Mouse (Mus musculus): Measurements from ENCODE around the gene Fcer1g.

GRCm38 (mm10) chr1:171204249-171204644 is 29.9 kb downstream of the Fcer1g start:
- TF ChIP-seq CTCF (IDR thresholded peaks at IDR 0.05; ENCODE audit: extremely low read depth, insufficient read depth, low read length) (no peak), POLR2A (IDR thresholded peaks at IDR 0.05; ENCODE audit: extremely low read depth, insufficient read depth, low read length) (no peak)

All from cortical plate, adult 2 months (tissue).